Mouse (Mus musculus): ENCODE data around the gene Lkaaear1. TPM values are rescaled to one million over a fixed set of nuclear protein-coding genes. Genes with fewer than 3 reads are reported as not detected.

Gene Lkaaear1
- polyA plus RNA-seq, 1 experiment from 2014 or later = not detected

DNA sequence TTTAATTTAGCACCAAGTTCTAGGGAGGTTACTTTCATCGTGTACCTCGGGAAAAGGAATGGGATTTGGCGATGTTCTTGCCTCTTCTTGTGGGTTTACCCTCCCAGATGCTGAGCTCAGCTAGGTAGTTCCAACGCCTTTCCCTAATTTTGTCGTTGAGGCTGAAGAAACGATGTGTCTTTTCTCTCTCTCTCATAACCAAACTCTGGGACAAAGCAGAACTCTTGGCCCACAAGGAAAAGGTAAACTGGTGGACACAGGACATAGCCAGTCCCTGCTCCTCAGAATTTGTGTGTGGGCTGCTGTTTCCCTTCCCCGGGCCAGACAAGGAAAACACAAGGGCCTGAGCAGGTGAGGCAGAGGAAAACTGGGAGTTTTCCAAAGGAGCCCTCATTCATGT, 26.3 kb downstream of the Lkaaear1 start:
- Histone ChIP-seq H3K27me3 (ENCODE audit: control insufficient read depth, insufficient read depth, low read length) (peaks cover 48% of the 10 kb centered on the region), H3K4me3 (ENCODE audit: low read depth, low read length) (no peak overlapping the region), H3K9me3 (ENCODE audit: control insufficient read depth, low read length) (no peaks in the 10 kb centered on the region), H3K4me2 (ENCODE audit: low read depth) (no peak overlapping the region), H3K9ac (ENCODE audit: low read length) (no peak overlapping the region), H3K4me1 (ENCODE audit: control insufficient read depth, insufficient read depth, low read length) (peaks cover 14% of the 10 kb centered on the region; the same call in 1 of the 2 replicates), H3K27ac (ENCODE audit: low read depth, low read length) (no peak overlapping the region), H3K36me3 (ENCODE audit: control insufficient read depth, insufficient read depth, low read length) (no peaks in the 10 kb centered on the region)
- WGBS = 20% methylated on average over 7 of the region's 7 CpGs
- DNase-seq (ENCODE audit: low spot score) = no peak
- ATAC-seq (ENCODE audit: insufficient read depth, low FRiP score, low TSS enrichment) = no peak

GRCm38 (mm10) chr2:181671326-181671725, 26.9 kb downstream of the Lkaaear1 start, which contains the start of gene Sox18:
Sox18 (minus strand) TSS chr2:181671640.
- H3K4me2 ChIP-seq (ENCODE audit: low read depth) = peak within 1 kb of the TSS; percentile 45
- H3K27me3 ChIP-seq (ENCODE audit: control insufficient read depth, insufficient read depth, low read length) = peaks cover 48% of the 10 kb centered on the region
- WGBS = under 1% methylated on average over 43 of the region's 43 CpGs
- no peaks in the 10 kb centered on the region for H3K9me3 ChIP-seq (ENCODE audit: control insufficient read depth, low read length)
- DNase-seq (ENCODE audit: low spot score) (no peak), ATAC-seq (ENCODE audit: insufficient read depth, low FRiP score, low TSS enrichment) (no peak)
- H3K4me3 ChIP-seq (ENCODE audit: low read depth, low read length) = peak within 1 kb of the TSS; percentile 36
- H3K36me3 ChIP-seq (ENCODE audit: control insufficient read depth, insufficient read depth, low read length) = no peaks in the 10 kb centered on the region
- H3K9ac ChIP-seq (ENCODE audit: low read length) = peak within 1 kb of the TSS; percentile 29
- no peak within 1 kb of the TSS for H3K27ac ChIP-seq (ENCODE audit: low read depth, low read length)
- peaks cover 14% of the 10 kb centered on the region; the same call in 1 of the 2 replicates for H3K4me1 ChIP-seq (ENCODE audit: control insufficient read depth, insufficient read depth, low read length)

GRCm38 (mm10) chr2:181670913-181671311, 27.3 kb downstream of the Lkaaear1 start:
- H3K4me1 ChIP-seq (ENCODE audit: control insufficient read depth, insufficient read depth, low read length) = peaks cover 14% of the 10 kb centered on the region; the same call in 1 of the 2 replicates
- DNase-seq (ENCODE audit: low spot score) = no peak
- H3K27ac ChIP-seq (ENCODE audit: low read depth, low read length) = no peak overlapping the region
- peaks cover 48% of the 10 kb centered on the region for H3K27me3 ChIP-seq (ENCODE audit: control insufficient read depth, insufficient read depth, low read length)
- ATAC-seq (ENCODE audit: insufficient read depth, low FRiP score, low TSS enrichment) = no peak
- H3K4me3 ChIP-seq (ENCODE audit: low read depth, low read length) = peak overlapping the region; percentile 36
- no peaks in the 10 kb centered on the region for H3K36me3 ChIP-seq (ENCODE audit: control insufficient read depth, insufficient read depth, low read length)
- WGBS = 1% methylated on average over 41 of the region's 41 CpGs
- no peaks in the 10 kb centered on the region for H3K9me3 ChIP-seq (ENCODE audit: control insufficient read depth, low read length)
- H3K4me2 ChIP-seq (ENCODE audit: low read depth) = peak overlapping the region; percentile 45
- H3K9ac ChIP-seq (ENCODE audit: low read length) = no peak overlapping the region; the same call in 1 of the 2 replicates

DNA sequence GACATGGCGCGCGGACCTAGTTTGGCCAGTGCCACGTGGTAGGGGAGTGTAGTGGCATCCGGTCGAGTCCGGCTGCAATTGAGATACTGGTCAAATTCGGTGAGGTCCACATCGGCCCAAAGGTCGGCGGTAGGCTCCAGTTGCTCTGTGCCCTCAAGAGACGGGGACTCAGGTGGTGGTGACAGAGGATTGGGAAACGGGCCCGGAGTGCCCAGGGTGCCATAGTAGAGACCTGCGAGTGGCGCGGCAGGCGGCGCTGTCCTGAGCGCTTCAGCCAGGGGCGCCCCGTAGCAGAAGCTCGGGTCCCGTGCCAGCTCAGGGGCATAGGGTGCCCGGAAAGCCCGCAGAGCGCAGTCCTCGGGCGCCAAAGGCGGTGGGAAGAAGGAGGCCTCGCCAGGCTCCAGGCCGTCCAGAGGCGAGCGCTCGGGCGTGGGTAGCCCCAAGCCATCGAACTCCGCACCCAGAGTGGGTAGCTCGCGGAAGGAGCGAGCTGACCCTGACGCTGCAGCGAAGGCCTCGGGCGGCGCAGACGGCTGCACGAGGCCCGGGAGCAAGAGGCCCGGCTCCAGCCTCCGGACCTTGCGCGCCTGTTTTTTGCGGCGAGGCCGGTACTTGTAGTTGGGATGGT, 27.8 kb downstream of the Lkaaear1 start:
- H3K9ac ChIP-seq (ENCODE audit: low read length) = peak overlapping the region; percentile 29
- no peak for DNase-seq (ENCODE audit: low spot score)

DNA sequence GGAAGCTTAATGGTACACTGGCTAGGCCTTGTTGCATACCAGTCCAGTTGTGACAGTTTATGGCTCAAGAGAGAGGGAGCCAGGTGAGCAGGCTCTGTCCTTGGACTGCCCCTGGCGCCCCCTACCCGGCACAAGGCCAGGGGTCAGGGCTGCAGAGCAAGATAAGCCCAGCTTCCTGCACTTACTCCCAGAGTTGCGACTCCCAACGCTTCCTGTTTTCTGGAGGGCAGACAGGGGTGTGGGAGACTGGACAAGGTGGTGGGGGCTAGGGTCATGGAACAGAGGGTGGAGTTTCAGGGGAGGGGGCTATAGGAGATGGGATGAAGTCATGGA, 35.0 kb downstream of the Lkaaear1 start:
- no peak for DNase-seq (ENCODE audit: low spot score)

More for the DNA sequence above, 27.8 kb downstream of the Lkaaear1 start:
- peak overlapping the region; percentile 36 for H3K4me3 ChIP-seq (ENCODE audit: low read depth, low read length)
- no peak overlapping the region for H3K27ac ChIP-seq (ENCODE audit: low read depth, low read length)
- H3K36me3 ChIP-seq (ENCODE audit: control insufficient read depth, insufficient read depth, low read length) = no peaks in the 10 kb centered on the region
- H3K4me1 ChIP-seq (ENCODE audit: control insufficient read depth, insufficient read depth, low read length) = peaks cover 11% of the 10 kb centered on the region; the same call in 1 of the 2 replicates
- peak overlapping the region; percentile 45 for H3K4me2 ChIP-seq (ENCODE audit: low read depth)
- peaks cover 48% of the 10 kb centered on the region for H3K27me3 ChIP-seq (ENCODE audit: control insufficient read depth, insufficient read depth, low read length)
- H3K9me3 ChIP-seq (ENCODE audit: control insufficient read depth, low read length) = no peaks in the 10 kb centered on the region
- ATAC-seq (ENCODE audit: insufficient read depth, low FRiP score, low TSS enrichment) = no peak
- 2% methylated on average over 56 of the region's 56 CpGs for WGBS

DNA sequence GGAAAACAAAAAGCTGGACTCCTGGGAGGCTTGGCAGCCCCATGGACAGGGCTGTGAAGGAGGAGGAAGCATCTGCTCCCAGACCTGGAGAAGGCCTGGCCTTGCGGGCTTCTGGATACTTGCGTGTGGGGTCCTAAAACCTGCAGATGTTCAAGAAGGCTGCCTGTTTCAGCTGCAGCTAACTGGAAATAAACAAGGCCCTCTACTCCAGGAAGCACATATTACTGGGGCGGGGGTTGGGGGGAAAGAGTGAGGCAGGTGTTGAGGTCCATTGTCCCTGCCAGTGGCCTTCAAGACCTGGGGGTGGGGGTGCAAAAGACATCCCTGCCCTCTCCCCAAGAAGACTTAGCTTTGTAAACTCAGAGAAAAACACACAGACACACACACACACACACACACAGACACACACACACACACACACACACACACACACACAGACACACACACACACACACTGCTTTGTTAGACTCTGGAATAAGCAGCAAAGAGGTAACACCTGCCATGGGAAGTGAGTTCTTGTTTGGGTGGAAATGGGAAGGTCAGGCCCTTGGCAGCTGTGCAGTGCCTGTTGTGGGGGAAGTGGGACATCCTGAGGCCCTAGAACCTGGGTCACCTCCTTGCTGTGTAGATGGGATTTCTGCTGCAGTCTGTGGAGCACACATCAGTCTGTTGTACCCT, 35.5 kb downstream of the Lkaaear1 start:
- Histone ChIP-seq H3K9ac (ENCODE audit: low read length) (no peak overlapping the region), H3K4me3 (ENCODE audit: low read depth, low read length) (no peak overlapping the region), H3K4me2 (ENCODE audit: low read depth) (no peak overlapping the region), H3K27ac (ENCODE audit: low read depth, low read length) (no peak overlapping the region), H3K4me1 (ENCODE audit: control insufficient read depth, insufficient read depth, low read length) (no peaks in the 10 kb centered on the region), H3K9me3 (ENCODE audit: control insufficient read depth, low read length) (no peaks in the 10 kb centered on the region), H3K36me3 (ENCODE audit: control insufficient read depth, insufficient read depth, low read length) (no peaks in the 10 kb centered on the region), H3K27me3 (ENCODE audit: control insufficient read depth, insufficient read depth, low read length) (no peaks in the 10 kb centered on the region)
- DNase-seq (ENCODE audit: low spot score) = no peak
- WGBS = 90% methylated on average over 3 of the region's 3 CpGs
- no peak for ATAC-seq (ENCODE audit: insufficient read depth, low FRiP score, low TSS enrichment)

More for the DNA sequence above, 35.0 kb downstream of the Lkaaear1 start:
- H3K27ac ChIP-seq (ENCODE audit: low read depth, low read length) = no peak overlapping the region
- WGBS = 40% methylated on average over 4 of the region's 4 CpGs
- no peak overlapping the region for H3K4me2 ChIP-seq (ENCODE audit: low read depth)
- no peak overlapping the region for H3K9ac ChIP-seq (ENCODE audit: low read length)
- H3K4me3 ChIP-seq (ENCODE audit: low read depth, low read length) = no peak overlapping the region
- ATAC-seq (ENCODE audit: insufficient read depth, low FRiP score, low TSS enrichment) = no peak
- no peaks in the 10 kb centered on the region for H3K27me3 ChIP-seq (ENCODE audit: control insufficient read depth, insufficient read depth, low read length)
- H3K9me3 ChIP-seq (ENCODE audit: control insufficient read depth, low read length) = no peaks in the 10 kb centered on the region
- H3K4me1 ChIP-seq (ENCODE audit: control insufficient read depth, insufficient read depth, low read length) = no peaks in the 10 kb centered on the region
- no peaks in the 10 kb centered on the region for H3K36me3 ChIP-seq (ENCODE audit: control insufficient read depth, insufficient read depth, low read length)

DNA sequence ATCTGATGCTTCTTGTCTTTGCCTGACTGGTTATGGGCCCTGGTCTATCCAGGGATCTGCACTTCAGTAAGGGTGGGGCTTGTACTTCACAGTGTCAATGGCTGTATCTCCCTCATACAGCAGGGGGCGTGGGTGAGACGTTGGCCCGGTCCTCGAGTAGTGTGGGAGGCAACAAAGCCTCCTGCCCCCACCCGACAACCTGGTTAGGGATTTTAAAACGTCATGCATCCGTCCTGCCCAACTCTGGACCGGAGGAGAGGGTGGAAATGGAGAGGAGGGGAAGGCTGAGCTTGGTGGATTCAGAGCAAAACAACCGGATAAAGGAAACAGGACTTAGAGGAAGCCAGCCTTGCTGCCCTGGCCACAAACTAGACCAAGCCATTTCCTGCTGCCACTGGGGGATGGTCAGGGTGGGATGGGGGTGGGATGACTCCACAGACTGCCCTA, 38.6 kb downstream of the Lkaaear1 start:
- DNase-seq (ENCODE audit: low spot score) = peak; percentile 70
- Histone ChIP-seq H3K4me1 (ENCODE audit: control insufficient read depth, insufficient read depth, low read length) (no peaks in the 10 kb centered on the region), H3K36me3 (ENCODE audit: control insufficient read depth, insufficient read depth, low read length) (peaks cover 7% of the 10 kb centered on the region), H3K9ac (ENCODE audit: low read length) (no peak overlapping the region), H3K4me3 (ENCODE audit: low read depth, low read length) (no peak overlapping the region), H3K9me3 (ENCODE audit: control insufficient read depth, low read length) (no peaks in the 10 kb centered on the region), H3K4me2 (ENCODE audit: low read depth) (no peak overlapping the region), H3K27me3 (ENCODE audit: control insufficient read depth, insufficient read depth, low read length) (no peaks in the 10 kb centered on the region), H3K27ac (ENCODE audit: low read depth, low read length) (no peak overlapping the region)
- WGBS = 15% methylated on average over 9 of the region's 9 CpGs
- peak; percentile 71; the same call in 1 of the 2 replicates for ATAC-seq (ENCODE audit: insufficient read depth, low FRiP score, low TSS enrichment)

- Histone ChIP-seq H3K27ac (ENCODE audit: low read depth, low read length) (no peak overlapping the region), H3K9me3 (ENCODE audit: control insufficient read depth, low read length) (no peaks in the 10 kb centered on the region), H3K36me3 (ENCODE audit: control insufficient read depth, insufficient read depth, low read length) (peaks cover 8% of the 10 kb centered on the region), H3K4me2 (ENCODE audit: low read depth) (no peak overlapping the region), H3K4me3 (ENCODE audit: low read depth, low read length) (no peak overlapping the region), H3K9ac (ENCODE audit: low read length) (no peak overlapping the region), H3K4me1 (ENCODE audit: control insufficient read depth, insufficient read depth, low read length) (no peaks in the 10 kb centered on the region), H3K27me3 (ENCODE audit: control insufficient read depth, insufficient read depth, low read length) (no peaks in the 10 kb centered on the region)
- 32% methylated on average over 17 of the region's 17 CpGs for WGBS
- ATAC-seq (ENCODE audit: insufficient read depth, low FRiP score, low TSS enrichment) (no peak), DNase-seq (ENCODE audit: low spot score) (peak; percentile 37)
These were observed 39.2 kb downstream of the Lkaaear1 start for GRCm38 (mm10) chr2:181658930-181659555.
